Comparison of ENCODE assay signal across 30 mouse cellular contexts in the genomic region with DNA sequence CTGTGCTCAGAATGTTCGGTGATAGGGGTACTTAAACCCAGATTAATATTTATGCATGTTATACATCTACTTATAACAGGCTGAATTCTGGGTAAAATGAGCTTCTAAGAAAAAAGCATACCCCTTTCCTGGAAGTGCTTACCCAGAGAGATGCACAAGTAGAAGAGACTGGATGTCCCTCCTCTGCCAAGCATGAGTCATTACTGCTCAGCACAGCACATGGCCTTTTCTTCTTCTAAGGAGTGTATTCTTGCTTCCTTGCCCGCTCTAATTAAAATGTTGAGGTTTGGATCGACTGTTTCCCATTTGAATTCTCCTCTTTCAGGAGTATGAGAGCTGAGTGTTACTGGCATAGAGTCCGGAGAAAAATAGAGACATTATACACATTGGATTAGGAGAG. TPM values are rescaled to one million over a fixed set of nuclear protein-coding genes. Genes with fewer than 3 reads are reported as not detected.
DNase-seq lines count a peak whose midpoint lies in the region; ATAC-seq and TF ChIP-seq lines count a peak whose summit lies in the region.
"Had no signal": no experiment of that assay in that cellular context is flagged by ENCODE, and none has a peak within 500 bp of the region (broad histone marks: within the 10 kb centered on the region; RNA-seq: fewer than 3 reads in every experiment).

No protein-coding gene starts in this region.

- intact Hi-C loops in left cerebral cortex, adult 2 months (cut with DNase I) = no loop called here
- intact Hi-C loops in left cerebral cortex, postnatal 10 days (cut with DNase I) = no loop called here

- no peak for TF ChIP-seq CTCF in left cerebral cortex, adult 2 months (IDR thresholded peaks at IDR 0.05)
- no peak for TF ChIP-seq CTCF in olfactory bulb, adult 2 months (IDR thresholded peaks at IDR 0.05; ENCODE audit: insufficient read depth, low read depth, low read length)

- H3K27ac ChIP-seq in left cerebral cortex, adult 2 months = peak overlapping the region; percentile 44
- H3K27ac ChIP-seq in olfactory bulb, adult 2 months (ENCODE audit: insufficient read depth, low read depth, low read length) = peak overlapping the region; percentile 99
- H3K27ac ChIP-seq: hindbrain, embryonic 14.5 days; liver, embryonic 12.5 days; neural tube, embryonic 13.5 days had no signal

- no peak overlapping the region for H3K4me3 ChIP-seq in left cerebral cortex, adult 2 months
- H3K4me3 ChIP-seq in olfactory bulb, adult 2 months (ENCODE audit: insufficient read depth, low read depth, low read length) = no peak overlapping the region
- H3K4me3 ChIP-seq: liver, embryonic 12.5 days; myocyte; neural tube, embryonic 13.5 days had no signal

- peak; percentile 41 for ATAC-seq in frontal cortex, adult (ENCODE audit: low TSS enrichment)
- ATAC-seq: CD4-positive, CD25-positive, alpha-beta regulatory T cell, adult 4 months; forebrain, postnatal 0 days; intestine, postnatal 0 days; liver, embryonic 12.5 days; liver, postnatal 0 days; midbrain, embryonic 16.5 days had no signal

- TF ChIP-seq POLR2A in olfactory bulb, adult 2 months (IDR thresholded peaks at IDR 0.05; ENCODE audit: insufficient read depth, low read depth, low read length) = no peak

- WGBS in olfactory bulb, adult 2 months = 22% methylated on average over 4 of the region's 4 CpGs

- H3K4me1 ChIP-seq in olfactory bulb, adult 2 months (ENCODE audit: control insufficient read depth, insufficient read depth, low read length) = peaks cover 5% of the 10 kb centered on the region; the same call in 1 of the 2 replicates

- no peak for DNase-seq in frontal cortex, postnatal 25 days (ENCODE audit: low spot score in 2 of 2)
- DNase-seq in left cerebral cortex, adult 2 months (ENCODE audit: extremely low spot score in 1 of 2, low spot score in 2 of 2) = no peak
- DNase-seq in left cerebral cortex, postnatal 10 days (ENCODE audit: extremely low spot score in 1 of 2, low spot score in 2 of 2) = no peak
- peak; percentile 83 for DNase-seq in Muller cell, postnatal 12 days (ENCODE audit: inconsistent ontology term)
- DNase-seq in embryo, embryonic 10.5 days (ENCODE audit: low spot score) = no peak
- DNase-seq in gastrocnemius, adult 8-10 months (ENCODE audit: low spot score in 2 of 2) = no peak
- DNase-seq: adrenal gland, postnatal 10 days; cerebellum, adult 11-12 months; cerebellum, postnatal 10 days; forebrain, postnatal 0 days; gastrocnemius, postnatal 25 days; heart, adult 18-20 months; heart, postnatal 4 days; kidney, adult 9 months; kidney, postnatal 10 days; left cerebral cortex, postnatal 4 days; liver, postnatal 0 days; lung, postnatal 36 days; right cerebral cortex, postnatal 14 days; thymus, adult 18-20 months; thymus, postnatal 25 days had no signal

RNA-seq across cellular contexts. Expression of a gene that starts 3.1 kb away (rescaled TPM):
- 100 to 1,000 TPM; 386 to 451 TPM for total RNA-seq in left cerebral cortex, adult 2 months (2021)
- 100 to 1,000 TPM; 336 to 347 TPM for total RNA-seq in left cerebral cortex, postnatal 10 days (2021)
- 121 and 158 TPM in 2 replicates for polyA plus RNA-seq in olfactory bulb, adult 2 months (2012; ENCODE audit: insufficient read depth, insufficient read length, low replicate concordance, missing spikeins)
- total RNA-seq in gastrocnemius, adult 8-10 months (2022) = under 1 TPM in 3 of 4 experiments, not detected in 1; 0.10 to 0.13 (median 0.12) TPM
- total RNA-seq: heart, adult 18-20 months had no signal
- polyA plus RNA-seq: myocyte had no signal

Comparison
In these comparisons a context has a peak if more than half of its experiments do, and no peak if none do; other contexts are left out.
1. RNA of a gene that starts 3.1 kb away (total RNA-seq): 386 to 451 TPM in left cerebral cortex, adult 2 months and 336 to 347 TPM in left cerebral cortex, postnatal 10 days; 0.10 to 0.13 TPM in gastrocnemius, adult 8-10 months; every median in the first group is over 100 times any median in the second.